Mouse (Mus musculus) layer of hippocampus, adult 8-10 months (tissue): ENCODE data around the gene Kctd19. TPM values are rescaled to one million over a fixed set of nuclear protein-coding genes. Genes with fewer than 3 reads are reported as not detected.

Experiments used
- DNase-seq, 2 experiments: peaks; one replicate each; pipeline ENCODE4 v3.0.0; 2022; ENCODE audit warnings: low spot score in 2 of 2
- total RNA-seq, 4 experiments: library from RNA; stranded (reverse); gene quantifications; 2 replicates each; pipeline ENCODE4 v1.2.4; 2022

Kctd19 gene
- not detected for total RNA-seq

- no peak for DNase-seq
Measured at GRCm38 (mm10) chr8:105413391-105413790, at the start of gene Kctd19, which contains the start of gene Lrrc36. Gene Kctd19 (minus strand): TSS chr8:105413502. Gene Lrrc36 (plus strand): TSS chr8:105413571.

GRCm38 (mm10) chr8:105461085-105461803, 47.9 kb upstream of the Kctd19 start:
- DNase-seq, result no peak

- DNase-seq, result no peak
Measured at GRCm38 (mm10) chr8:105455218-105455617, 41.9 kb upstream of the Kctd19 start.

- no peak for DNase-seq
Measured at GRCm38 (mm10) chr8:105454088-105454487, 40.8 kb upstream of the Kctd19 start.

- DNase-seq, result no peak
Measured at GRCm38 (mm10) chr8:105453296-105453695, 40.0 kb upstream of the Kctd19 start.

- DNase-seq, result no peak
Measured at GRCm38 (mm10) chr8:105451903-105452603, 38.8 kb upstream of the Kctd19 start.

GRCm38 (mm10) chr8:105450977-105451376, 37.7 kb upstream of the Kctd19 start:
- no peak for DNase-seq

GRCm38 (mm10) chr8:105448596-105448995, 35.3 kb upstream of the Kctd19 start:
- DNase-seq, result no peak

- DNase-seq, result no peak
Measured at GRCm38 (mm10) chr8:105448188-105448587, 34.9 kb upstream of the Kctd19 start.

GRCm38 (mm10) chr8:105446127-105446552, 32.8 kb upstream of the Kctd19 start:
- DNase-seq, result no peak

GRCm38 (mm10) chr8:105445296-105446126, 32.2 kb upstream of the Kctd19 start:
- peak in 1 of 2 experiments; percentile 46 for DNase-seq

GRCm38 (mm10) chr8:105442661-105443060, 29.4 kb upstream of the Kctd19 start:
- no peak for DNase-seq

GRCm38 (mm10) chr8:105441433-105441832, 28.1 kb upstream of the Kctd19 start:
- no peak for DNase-seq

GRCm38 (mm10) chr8:105438865-105439264, 25.6 kb upstream of the Kctd19 start:
- DNase-seq, result no peak

- DNase-seq, result no peak
Measured at GRCm38 (mm10) chr8:105437078-105437748, 23.9 kb upstream of the Kctd19 start.

GRCm38 (mm10) chr8:105436218-105436617, 22.9 kb upstream of the Kctd19 start:
- DNase-seq, result no peak

GRCm38 (mm10) chr8:105434136-105434535, 20.8 kb upstream of the Kctd19 start:
- DNase-seq, result no peak

GRCm38 (mm10) chr8:105433511-105433910, 20.2 kb upstream of the Kctd19 start:
- no peak for DNase-seq

- no peak for DNase-seq
Measured at GRCm38 (mm10) chr8:105433021-105433420, 19.7 kb upstream of the Kctd19 start.

GRCm38 (mm10) chr8:105431743-105432515, 18.6 kb upstream of the Kctd19 start:
- DNase-seq, result no peak
